Mouse (Mus musculus) erythroid progenitor cell, adult 5-6 weeks (primary cell): Measurements from ENCODE around the gene Slamf7. TPM values are rescaled to one million over a fixed set of nuclear protein-coding genes. Genes with fewer than 3 reads are reported as not detected.

Experiments
- total RNA-seq, 2 experiments: library from RNA; stranded (forward) in 1 of 2; stranded (reverse) in 1 of 2; fragments of 150-400 nt in 1 of 2; fragments of 186-747, 209-891 nt in 1 of 2; gene quantifications; 2 replicates each; pipeline versions ENCODE4 v1.2.3 to v1.2.4; 2015 to 2017; ENCODE audit warnings: low replicate concordance in 2 of 2

Gene Slamf7
- total RNA-seq, 2 experiments from 2014 or later: 7.5 to 16.6 TPM

Other genes starting within 250 kb of the Slamf7 start
- 1.7 and 4.3 TPM in 2 replicates for gene Usf1, start 241.7 kb downstream of the Slamf7 start, total RNA-seq (2015; ENCODE audit: low replicate concordance)
- 5.0 and 9.1 TPM in 2 replicates for gene Usf1, start 241.7 kb downstream of the Slamf7 start, total RNA-seq (2017; ENCODE audit: low replicate concordance)
- gene Tstd1, start 234.2 kb downstream of the Slamf7 start, total RNA-seq (2015; ENCODE audit: low replicate concordance): not detected in 2 replicates
- 0.90 TPM in 1 of 2 replicates, not detected in the other for gene Tstd1, start 234.2 kb downstream of the Slamf7 start, total RNA-seq (2017; ENCODE audit: low replicate concordance)
- gene F11r, start 215.5 kb downstream of the Slamf7 start, total RNA-seq (2015; ENCODE audit: low replicate concordance): not detected in 2 replicates
- not detected in 2 replicates for gene F11r, start 215.5 kb downstream of the Slamf7 start, total RNA-seq (2017; ENCODE audit: low replicate concordance)
- not detected in 2 replicates for gene Alyref2, start 149.6 kb downstream of the Slamf7 start, total RNA-seq (2015; ENCODE audit: low replicate concordance)
- gene Alyref2, start 149.6 kb downstream of the Slamf7 start, total RNA-seq (2017; ENCODE audit: low replicate concordance): 5.5 TPM in 1 of 2 replicates, not detected in the other
- not detected in 2 replicates for gene Itln1, start 117.7 kb downstream of the Slamf7 start, total RNA-seq (2015; ENCODE audit: low replicate concordance)
- not detected in 2 replicates for gene Itln1, start 117.7 kb downstream of the Slamf7 start, total RNA-seq (2017; ENCODE audit: low replicate concordance)
- gene Cd244a, start 93.8 kb downstream of the Slamf7 start, total RNA-seq (2015; ENCODE audit: low replicate concordance): 1.8 and 4.6 TPM in 2 replicates
- 2.2 TPM in 1 of 2 replicates, not detected in the other for gene Cd244a, start 93.8 kb downstream of the Slamf7 start, total RNA-seq (2017; ENCODE audit: low replicate concordance)
- 9.2 and 14.4 TPM in 2 replicates for gene Ly9, start 45.6 kb downstream of the Slamf7 start, total RNA-seq (2015; ENCODE audit: low replicate concordance)
- gene Ly9, start 45.6 kb downstream of the Slamf7 start, total RNA-seq (2017; ENCODE audit: low replicate concordance): 6.7 and 15.0 TPM in 2 replicates
- 36.5 and 53.0 TPM in 2 replicates for gene Cd48, start 29.0 kb upstream of the Slamf7 start, total RNA-seq (2015; ENCODE audit: low replicate concordance)
- gene Cd48, start 29.0 kb upstream of the Slamf7 start, total RNA-seq (2017; ENCODE audit: low replicate concordance): 15.0 and 22.4 TPM in 2 replicates
- gene Slamf1, start 114.1 kb upstream of the Slamf7 start, total RNA-seq (2015; ENCODE audit: low replicate concordance): 0.36 TPM in 1 of 2 replicates, not detected in the other
- 0.39 and 3.6 TPM in 2 replicates for gene Slamf1, start 114.1 kb upstream of the Slamf7 start, total RNA-seq (2017; ENCODE audit: low replicate concordance)
- 11.2 and 28.1 TPM in 2 replicates for gene Cd84, start 186.7 kb upstream of the Slamf7 start, total RNA-seq (2015; ENCODE audit: low replicate concordance)
- gene Cd84, start 186.7 kb upstream of the Slamf7 start, total RNA-seq (2017; ENCODE audit: low replicate concordance): 22.3 and 28.9 TPM in 2 replicates
- 3.6 and 4.2 TPM in 2 replicates for gene Gm10521, start 242.6 kb upstream of the Slamf7 start, total RNA-seq (2015; ENCODE audit: low replicate concordance)
- gene Gm10521, start 242.6 kb upstream of the Slamf7 start, total RNA-seq (2017; ENCODE audit: low replicate concordance): 0.51 TPM in 1 of 2 replicates, not detected in the other